Mouse (Mus musculus) frontal cortex, postnatal 25 days (tissue): ENCODE measurements around the gene Rnf7.

ENCODE experiments used
- DNase-seq, 2 experiments: peaks; one replicate each; pipeline ENCODE4 v3.0.0; 2022; ENCODE audit warnings: low spot score in 2 of 2

Rnf7 gene

GRCm38 (mm10) chr9:96470266-96470974 is 8.1 kb downstream of the Rnf7 start:
- no peak for DNase-seq

- DNase-seq, result no peak
Measured at GRCm38 (mm10) chr9:96469556-96470265, 8.8 kb downstream of the Rnf7 start.

- no peak for DNase-seq
Measured at GRCm38 (mm10) chr9:96463708-96464107, 14.8 kb downstream of the Rnf7 start.

- no peak for DNase-seq
Measured at GRCm38 (mm10) chr9:96461607-96462006, 16.9 kb downstream of the Rnf7 start.

GRCm38 (mm10) chr9:96460117-96460865 is 18.2 kb downstream of the Rnf7 start:
- DNase-seq, result no peak

- DNase-seq, result no peak
Measured at GRCm38 (mm10) chr9:96455618-96456017, 22.9 kb downstream of the Rnf7 start.

GRCm38 (mm10) chr9:96452956-96453355 is 25.5 kb downstream of the Rnf7 start:
- no peak for DNase-seq

- no peak for DNase-seq
Measured at GRCm38 (mm10) chr9:96450900-96451720, 27.4 kb downstream of the Rnf7 start.

GRCm38 (mm10) chr9:96449514-96449913 is 29.0 kb downstream of the Rnf7 start:
- no peak for DNase-seq

GRCm38 (mm10) chr9:96445351-96445750 is 33.1 kb downstream of the Rnf7 start:
- no peak for DNase-seq

GRCm38 (mm10) chr9:96442081-96442480 is 36.4 kb downstream of the Rnf7 start:
- no peak for DNase-seq

GRCm38 (mm10) chr9:96438334-96438871 is 40.1 kb downstream of the Rnf7 start:
- no peak for DNase-seq

GRCm38 (mm10) chr9:96437805-96438333 is 40.6 kb downstream of the Rnf7 start:
- peak in 1 of 2 experiments; percentile 12 for DNase-seq

GRCm38 (mm10) chr9:96436901-96437804 is 41.3 kb downstream of the Rnf7 start:
- no peak for DNase-seq

GRCm38 (mm10) chr9:96432575-96432974 is 45.9 kb downstream of the Rnf7 start:
- no peak for DNase-seq

GRCm38 (mm10) chr9:96431081-96431480 is 47.4 kb downstream of the Rnf7 start:
- no peak for DNase-seq

- DNase-seq, result no peak
Measured at GRCm38 (mm10) chr9:96428336-96429046, 50.0 kb downstream of the Rnf7 start.

- DNase-seq, result no peak
Measured at GRCm38 (mm10) chr9:96424027-96424426, 54.4 kb downstream of the Rnf7 start.
